In the genomic region with DNA sequence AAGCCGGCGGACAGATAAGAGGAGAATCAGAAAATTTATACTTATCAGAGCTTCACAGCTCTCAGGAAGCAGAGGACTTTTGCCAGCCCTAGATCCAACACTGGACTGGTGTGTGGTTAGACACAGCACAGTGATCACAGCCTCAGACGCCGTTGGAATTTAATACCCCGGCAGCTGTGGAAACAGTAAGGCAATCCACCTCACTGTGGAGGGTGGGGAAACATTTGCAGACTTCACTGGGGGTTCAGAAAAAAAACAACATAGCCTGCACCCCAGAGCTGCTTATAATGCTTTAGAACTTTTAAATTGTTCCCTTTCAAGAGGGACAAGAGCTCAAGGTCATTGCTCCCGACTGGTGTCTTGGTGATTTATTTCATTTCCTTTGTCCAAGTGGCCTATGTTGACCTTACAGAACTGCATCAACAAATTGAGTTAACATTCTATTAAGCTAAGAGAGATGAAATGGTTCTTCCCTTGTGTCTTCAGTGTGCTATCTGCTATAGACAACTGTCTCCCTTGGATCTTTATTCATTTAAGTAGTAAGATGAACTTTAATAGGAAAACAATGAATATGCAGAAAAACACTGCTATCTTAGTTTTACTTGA, we compare ENCODE assay signal across 15 mouse cellular contexts.
DNase-seq lines count a peak whose midpoint lies in the region; ATAC-seq and TF ChIP-seq lines count a peak whose summit lies in the region.
"Had no signal": no experiment of that assay in that cellular context is flagged by ENCODE, and none has a peak within 500 bp of the region (broad histone marks: within the 10 kb centered on the region; RNA-seq: fewer than 3 reads in every experiment).

No protein-coding gene starts in this region.

- no peak overlapping the region for H3K9ac ChIP-seq in limb, embryonic 13.5 days
- H3K9ac ChIP-seq in embryonic facial prominence, embryonic 14.5 days (ENCODE audit: low read depth, low read length): no peak overlapping the region
- H3K9ac ChIP-seq: heart, embryonic 15.5 days had no signal

- no peak for DNase-seq in limb, embryonic 10.5 days (ENCODE audit: low spot score)
- DNase-seq in brain, embryonic 14.5 days (ENCODE audit: low read depth): peak; percentile 32
- DNase-seq in embryonic facial prominence, embryonic 14.5 days (ENCODE audit: low spot score): peak; percentile 63
- DNase-seq in kidney, postnatal 25 days: peak; percentile 55 to 63
- DNase-seq in spleen, postnatal 4 days (ENCODE audit: low spot score in 2 of 2): no peak
- no peak for DNase-seq in Muller cell, postnatal 12 days (ENCODE audit: inconsistent ontology term)
- no peak for DNase-seq in frontal cortex, postnatal 36 days (ENCODE audit: low spot score in 2 of 2)
- DNase-seq: cerebellum, adult 11-12 months; right cerebral cortex, postnatal 14 days had no signal

- H3K27me3 ChIP-seq in limb, embryonic 13.5 days: no peaks in the 10 kb centered on the region
- H3K27me3 ChIP-seq in limb, embryonic 10.5 days (ENCODE audit: low read depth, poor library complexity, severe bottlenecking): no peaks in the 10 kb centered on the region
- no peaks in the 10 kb centered on the region for H3K27me3 ChIP-seq in embryonic facial prominence, embryonic 14.5 days (replicated peaks; ENCODE audit: control insufficient read depth, insufficient read depth, low read length)
- H3K27me3 ChIP-seq: heart, embryonic 15.5 days had no signal

- 39% methylated on average over 6 of the region's 6 CpGs for WGBS in limb, embryonic 13.5 days
- 69% methylated on average over 6 of the region's 6 CpGs for WGBS in limb, embryonic 10.5 days
- WGBS in embryonic facial prominence, embryonic 14.5 days: 39% methylated on average over 6 of the region's 6 CpGs

- no peaks in the 10 kb centered on the region for H3K9me3 ChIP-seq in limb, embryonic 13.5 days
- H3K9me3 ChIP-seq in limb, embryonic 10.5 days (replicated peaks): no peaks in the 10 kb centered on the region
- H3K9me3 ChIP-seq in embryonic facial prominence, embryonic 14.5 days (ENCODE audit: control insufficient read depth, low read length): no peaks in the 10 kb centered on the region
- H3K9me3 ChIP-seq: heart, embryonic 15.5 days had no signal

- 0 out of 2 replicates have a peak, but pooled peaks have one; percentile 48 for ATAC-seq in limb, embryonic 13.5 days (ENCODE audit: low FRiP score, low read depth)
- ATAC-seq in embryonic facial prominence, embryonic 14.5 days (ENCODE audit: low read depth): peak; percentile 87
- ATAC-seq: activated CD4-positive, CD25-positive, alpha-beta regulatory T cell, adult 4 months; intestine, postnatal 0 days; lung, postnatal 0 days had no signal

- TF ChIP-seq POLR2A in brain, embryonic 14.5 days (IDR thresholded peaks at IDR 0.05; ENCODE audit: borderline replicate concordance, extremely low read depth, insufficient read depth, insufficient read length, poor library complexity, severe bottlenecking): no peak

- no peak for TF ChIP-seq CTCF in brain, embryonic 14.5 days (IDR thresholded peaks at IDR 0.05; ENCODE audit: borderline replicate concordance, extremely low read depth, insufficient read depth, insufficient read length)

- 0 out of 2 replicates have a peak, but pooled peaks cover 3% of the 10 kb centered on the region for H3K4me1 ChIP-seq in limb, embryonic 13.5 days
- no peaks in the 10 kb centered on the region; the same call in 1 of the 2 replicates for H3K4me1 ChIP-seq in limb, embryonic 10.5 days
- H3K4me1 ChIP-seq in embryonic facial prominence, embryonic 14.5 days (ENCODE audit: control insufficient read depth, insufficient read depth, low read length): peaks cover 5% of the 10 kb centered on the region; the same call in 1 of the 2 replicates
- H3K4me1 ChIP-seq: heart, embryonic 15.5 days had no signal

- no peaks in the 10 kb centered on the region for H3K36me3 ChIP-seq in limb, embryonic 13.5 days
- no peaks in the 10 kb centered on the region for H3K36me3 ChIP-seq in limb, embryonic 10.5 days
- no peaks in the 10 kb centered on the region for H3K36me3 ChIP-seq in embryonic facial prominence, embryonic 14.5 days (ENCODE audit: control insufficient read depth, insufficient read depth, low read length)
- H3K36me3 ChIP-seq: heart, embryonic 15.5 days had no signal

- H3K4me2 ChIP-seq in limb, embryonic 13.5 days (replicated peaks): no peak overlapping the region
- H3K4me2 ChIP-seq in embryonic facial prominence, embryonic 14.5 days (ENCODE audit: low read depth, low read length): no peak overlapping the region
- H3K4me2 ChIP-seq: heart, embryonic 15.5 days had no signal

- no peak overlapping the region for H3K4me3 ChIP-seq in limb, embryonic 13.5 days
- no peak overlapping the region for H3K4me3 ChIP-seq in limb, embryonic 10.5 days
- no peak overlapping the region for H3K4me3 ChIP-seq in embryonic facial prominence, embryonic 14.5 days (ENCODE audit: low read depth, low read length)
- H3K4me3 ChIP-seq: erythroblast, embryonic 14.5 days; heart, embryonic 15.5 days had no signal

- H3K27ac ChIP-seq in limb, embryonic 13.5 days: no peak overlapping the region
- H3K27ac ChIP-seq in limb, embryonic 10.5 days: no peak overlapping the region
- no peak overlapping the region for H3K27ac ChIP-seq in embryonic facial prominence, embryonic 14.5 days (replicated peaks; ENCODE audit: low read depth, low read length)
- H3K27ac ChIP-seq: heart, embryonic 15.5 days had no signal

Comparison
In these comparisons a context has a peak if more than half of its experiments do, and no peak if none do; other contexts are left out.
1. DNase-seq: peak in brain, embryonic 14.5 days (single experiment), embryonic facial prominence, embryonic 14.5 days (single experiment) and kidney, postnatal 25 days (2 of 2); none in limb, embryonic 10.5 days (single experiment), spleen, postnatal 4 days (0 of 2), Muller cell, postnatal 12 days (single experiment) and frontal cortex, postnatal 36 days (0 of 2).